Mouse (Mus musculus) embryo, embryonic 10 days (tissue): ENCODE results near the gene Tep1.
A peak's percentile ranks its signal among the peaks of the same experiment; 100 is the strongest.
"Not testable (repeated sequence)": the region's sequence is repeated elsewhere in the genome, so short reads cannot be mapped to it uniquely, and the experiment has no call there.

ENCODE experiments used
- DNase-seq: peaks from one replicate; pipeline ENCODE4 v3.0.0-alpha.2; 2015; ENCODE audit warnings: low spot score

The Tep1 gene

GRCm38 (mm10) chr14:50869889-50870804 is at the start of gene Tep1:
Gene Tep1, minus strand, starts transcription at chr14:50870560.
- peak; percentile 74 for DNase-seq

GRCm38 (mm10) chr14:50911356-50911755 is 41.0 kb upstream of the Tep1 start:
- no peak for DNase-seq

- no peak for DNase-seq
These were observed 37.8 kb upstream of the Tep1 start for GRCm38 (mm10) chr14:50908126-50908525.

GRCm38 (mm10) chr14:50905327-50905726 is 35.0 kb upstream of the Tep1 start:
- not testable (repeated sequence) for DNase-seq

GRCm38 (mm10) chr14:50904828-50905129 is 34.4 kb upstream of the Tep1 start:
- no peak for DNase-seq

- peak; percentile 81 for DNase-seq
These were observed 33.8 kb upstream of the Tep1 start for GRCm38 (mm10) chr14:50903973-50904827.

GRCm38 (mm10) chr14:50897992-50898391 is 27.6 kb upstream of the Tep1 start:
- DNase-seq: not testable (repeated sequence)

- DNase-seq: peak; percentile 10
These were observed 27.0 kb upstream of the Tep1 start, which contains the start of gene Klhl33 for GRCm38 (mm10) chr14:50897374-50897765. Gene Klhl33, minus strand, starts transcription at chr14:50897507.

GRCm38 (mm10) chr14:50896747-50897373 is 26.5 kb upstream of the Tep1 start:
- peak; percentile 12 for DNase-seq

GRCm38 (mm10) chr14:50895985-50896746 is 25.8 kb upstream of the Tep1 start:
- peak; percentile 18 for DNase-seq

GRCm38 (mm10) chr14:50895407-50895806 is 25.0 kb upstream of the Tep1 start:
- no peak for DNase-seq

- no peak for DNase-seq
These were observed 22.4 kb upstream of the Tep1 start for GRCm38 (mm10) chr14:50892541-50893459.

- DNase-seq: no peak
These were observed 21.7 kb upstream of the Tep1 start for GRCm38 (mm10) chr14:50892091-50892490.

GRCm38 (mm10) chr14:50891621-50892020 is 21.3 kb upstream of the Tep1 start:
- no peak for DNase-seq

- no peak for DNase-seq
These were observed 6.0 kb upstream of the Tep1 start for GRCm38 (mm10) chr14:50876236-50876950.

GRCm38 (mm10) chr14:50875591-50876230 is 5.4 kb upstream of the Tep1 start:
- DNase-seq: no peak

- no peak for DNase-seq
These were observed 4.8 kb upstream of the Tep1 start for GRCm38 (mm10) chr14:50875175-50875574.

GRCm38 (mm10) chr14:50871284-50871683 is 924 bp upstream of the Tep1 start:
- no peak for DNase-seq

GRCm38 (mm10) chr14:50870805-50871143 is 414 bp upstream of the Tep1 start:
- DNase-seq: no peak
